Mouse (Mus musculus) kidney, postnatal 14 days (tissue): Measurements from ENCODE around the gene Stox1.
"Not testable (repeated sequence)": the region's sequence is repeated elsewhere in the genome, so short reads cannot be mapped to it uniquely, and the experiment has no call there.

Source experiments
- DNase-seq: peaks from one replicate; pipeline ENCODE4 v3.0.0; 2022; ENCODE audit warnings: mixed read lengths

Stox1 gene

GRCm38 (mm10) chr10:62725771-62726687 lies at the start of gene Stox1:
Gene Stox1, minus strand, starts transcription at chr10:62726128.
- DNase-seq: peak; percentile 72

GRCm38 (mm10) chr10:62750781-62751180 lies 24.9 kb upstream of the Stox1 start:
- DNase-seq: no peak

- DNase-seq: no peak
Measured at GRCm38 (mm10) chr10:62739961-62740737, 14.2 kb upstream of the Stox1 start.

- DNase-seq: no peak
Measured at GRCm38 (mm10) chr10:62736965-62737688, 11.2 kb upstream of the Stox1 start.

GRCm38 (mm10) chr10:62730826-62731225 lies 4.9 kb upstream of the Stox1 start:
- DNase-seq: no peak

- DNase-seq: no peak
Measured at GRCm38 (mm10) chr10:62724936-62725335, 992 bp downstream of the Stox1 start.

DNA sequence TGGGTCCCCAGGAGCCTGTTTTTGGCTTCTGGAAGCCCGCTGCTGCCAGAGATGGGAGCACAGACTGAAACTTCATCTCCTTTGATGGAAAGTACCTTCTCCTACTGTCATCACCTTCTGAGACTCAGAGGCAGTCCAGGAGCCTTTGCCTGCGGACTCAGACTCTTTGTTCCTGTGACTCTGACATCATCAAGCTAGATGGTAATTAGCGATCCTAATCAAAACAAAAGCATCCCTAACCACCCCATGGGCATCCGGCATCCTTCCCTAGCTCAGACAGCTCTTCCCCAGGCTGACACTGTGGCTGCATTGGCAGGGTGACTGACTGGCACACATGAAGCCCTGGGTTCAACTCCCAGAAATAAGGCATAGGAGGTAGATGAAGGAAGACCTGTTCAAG lies 3.2 kb downstream of the Stox1 start:
- no peak for DNase-seq

- DNase-seq: not testable (repeated sequence)
Measured at GRCm38 (mm10) chr10:62720574-62720973, 5.4 kb downstream of the Stox1 start.

GRCm38 (mm10) chr10:62713457-62713856 lies 12.5 kb downstream of the Stox1 start:
- peak; percentile 4 for DNase-seq

DNA sequence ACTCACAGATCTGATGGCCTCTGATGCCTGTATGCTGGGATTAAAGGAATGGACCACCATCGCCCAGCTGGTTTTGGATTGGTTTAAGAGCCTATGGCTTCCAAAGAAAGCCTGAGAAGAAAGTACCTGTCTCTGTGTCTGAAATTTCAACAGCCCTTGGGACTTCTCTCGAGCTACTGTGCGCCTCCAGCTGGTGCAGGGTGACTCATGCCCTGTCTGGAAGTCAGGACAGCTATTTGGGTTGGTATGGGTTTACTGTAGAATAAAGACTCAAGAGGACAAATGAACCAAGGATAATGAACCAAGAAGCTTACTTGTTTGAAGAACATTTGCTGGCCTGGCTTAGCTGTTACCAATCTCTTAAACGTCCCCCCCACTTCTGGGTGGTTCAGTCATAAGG lies 22.3 kb downstream of the Stox1 start:
- DNase-seq: no peak

DNA sequence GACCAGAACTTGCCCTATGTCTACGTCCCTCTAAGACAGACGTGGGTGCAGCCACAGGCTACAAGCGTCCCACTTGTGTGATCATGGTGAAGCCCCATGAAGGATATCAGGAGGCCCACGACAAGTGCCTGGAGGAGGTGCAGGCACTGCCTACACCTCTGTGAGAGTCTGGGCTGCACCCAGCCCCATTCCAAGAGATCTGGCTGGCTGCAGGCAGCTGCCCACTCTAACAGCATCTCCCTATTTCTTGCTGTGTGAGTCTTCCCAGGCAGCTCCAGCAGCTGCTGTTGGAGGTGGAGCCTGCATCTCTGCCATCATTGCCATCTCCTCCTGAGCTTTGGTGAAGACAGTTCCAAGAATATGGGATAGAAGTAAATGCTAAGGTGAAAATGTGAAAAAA lies 23.5 kb downstream of the Stox1 start:
- no peak for DNase-seq

- no peak for DNase-seq
Measured at GRCm38 (mm10) chr10:62692771-62693170, 33.2 kb downstream of the Stox1 start.

- no peak for DNase-seq
Measured at GRCm38 (mm10) chr10:62692244-62692643, 33.7 kb downstream of the Stox1 start.

DNA sequence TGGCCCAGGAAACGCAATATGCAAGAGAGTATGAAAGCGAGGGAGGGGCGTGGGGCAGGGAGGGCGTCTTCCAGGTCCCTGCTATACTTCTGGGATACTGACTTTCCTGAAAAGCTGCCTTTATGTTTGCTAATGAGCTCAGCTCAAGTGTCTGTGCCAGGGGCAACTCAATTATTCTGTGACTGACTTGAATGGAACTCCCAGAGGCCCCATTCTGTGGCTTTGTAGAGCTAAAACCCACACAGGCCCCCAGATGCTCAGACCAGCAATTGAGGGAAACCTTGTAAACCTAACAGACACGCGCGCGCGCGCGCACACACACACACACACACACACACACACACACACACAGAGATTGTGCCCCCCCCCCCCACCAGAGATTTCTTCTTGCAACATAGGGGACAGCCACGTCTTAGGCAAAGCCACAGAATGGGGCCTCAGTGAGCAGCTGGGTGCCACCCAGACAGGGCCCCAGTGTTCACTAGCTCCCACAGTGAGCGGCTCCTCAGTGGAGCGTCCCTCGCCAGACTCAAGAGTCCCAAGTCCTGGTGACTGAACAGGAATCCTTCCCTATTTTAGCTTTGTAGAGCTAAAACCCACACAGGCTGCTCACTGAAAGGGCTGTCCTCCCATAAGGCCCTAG lies 38.8 kb downstream of the Stox1 start:
- DNase-seq: no peak

- DNase-seq: peak; percentile 49
Measured at GRCm38 (mm10) chr10:62683043-62683442, 42.9 kb downstream of the Stox1 start.

DNA sequence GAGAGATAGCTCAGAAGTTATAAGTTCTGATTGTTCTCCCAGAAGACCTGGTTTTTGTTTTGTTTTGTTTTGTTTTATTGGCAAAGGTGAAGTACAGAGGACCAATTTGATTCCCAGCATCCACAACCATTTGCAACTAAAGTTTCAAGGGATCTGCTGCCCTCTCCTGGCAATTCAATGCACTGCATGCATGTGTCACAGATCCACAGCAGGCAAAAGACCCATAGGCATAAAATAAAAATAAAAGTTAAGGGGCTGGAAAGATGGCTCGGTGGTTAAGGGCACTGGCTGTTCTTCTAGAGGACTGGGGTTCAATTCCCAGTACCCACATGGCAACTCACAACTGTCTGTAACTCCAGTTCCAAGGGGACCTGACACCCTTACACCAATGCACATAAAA lies 46.1 kb downstream of the Stox1 start:
- no peak for DNase-seq

DNA sequence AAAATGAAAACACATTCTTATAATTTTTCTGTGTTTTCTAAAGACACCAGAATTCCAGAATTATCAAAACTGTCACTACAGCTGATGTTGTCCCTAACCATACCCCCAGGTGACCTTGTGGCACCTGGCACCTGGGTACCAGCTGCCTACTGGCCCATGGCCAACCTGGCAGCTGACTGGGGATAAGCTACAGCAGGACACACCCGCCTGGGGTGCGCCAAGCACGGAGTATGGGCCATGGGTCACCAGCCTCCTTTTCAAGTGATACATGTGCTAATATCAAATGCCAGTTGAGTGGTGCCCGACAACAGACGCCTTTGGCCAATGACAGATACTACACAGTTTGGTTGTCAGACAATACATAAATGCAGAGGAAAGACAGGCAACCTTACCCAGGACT lies 48.6 kb downstream of the Stox1 start:
- no peak for DNase-seq

GRCm38 (mm10) chr10:62676196-62676595 lies 49.7 kb downstream of the Stox1 start:
- DNase-seq: no peak

GRCm38 (mm10) chr10:62672359-62672758 lies 53.6 kb downstream of the Stox1 start:
- DNase-seq: no peak

DNA sequence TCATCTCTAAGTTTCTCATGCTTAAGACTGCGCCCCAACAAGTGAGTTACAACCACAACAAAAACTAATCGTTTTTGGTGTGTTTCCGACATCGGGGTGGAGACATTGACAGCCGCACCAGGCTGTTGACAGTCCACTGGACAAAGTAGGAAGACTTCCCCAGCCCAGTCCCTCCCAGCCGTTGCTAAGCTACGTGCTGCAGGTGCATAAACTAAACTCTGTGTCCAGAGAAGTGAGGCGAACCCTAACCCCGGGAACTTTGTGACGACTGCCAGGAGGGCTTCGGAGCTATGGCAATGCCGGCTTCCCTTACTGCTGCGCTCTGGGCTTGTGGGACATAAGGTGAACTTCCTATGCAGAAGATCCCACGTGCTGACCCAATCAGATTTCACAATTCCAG lies 56.7 kb downstream of the Stox1 start:
- DNase-seq: no peak

DNA sequence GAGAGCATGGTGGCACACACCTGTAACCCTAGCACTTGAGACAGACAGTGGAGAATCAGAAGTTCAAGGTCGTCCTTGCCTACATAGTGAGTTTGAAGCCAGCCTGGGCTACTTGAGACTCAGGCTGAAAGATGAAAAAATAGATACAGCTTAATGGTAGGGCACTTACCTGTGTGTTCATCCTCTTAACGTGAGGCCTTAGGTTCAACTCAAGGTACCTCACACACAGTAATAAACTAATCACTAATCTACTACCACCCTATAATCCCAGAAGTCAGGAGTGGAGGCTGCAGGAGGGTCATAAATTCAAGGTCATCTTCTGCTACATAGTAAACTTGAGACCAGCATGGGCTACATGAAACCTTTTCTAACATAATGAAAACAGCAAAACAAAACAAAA lies 57.5 kb downstream of the Stox1 start:
- no peak for DNase-seq

GRCm38 (mm10) chr10:62668043-62668442 lies 57.9 kb downstream of the Stox1 start:
- no peak for DNase-seq
